Mouse (Mus musculus): ENCODE results near the gene Gm37240. TPM values are rescaled to one million over a fixed set of nuclear protein-coding genes. Genes with fewer than 3 reads are reported as not detected.
"Not testable (repeated sequence)": the region's sequence is repeated elsewhere in the genome, so short reads cannot be mapped to it uniquely, and the experiment has no call there.

Gm37240 gene
- polyA plus RNA-seq, 1 experiment from 2014 or later = 18.1 TPM

GRCm38 (mm10) chr3:84558301-84558700, 1329.0 kb downstream of the Gm37240 start:
- no peaks in the 10 kb centered on the region for H3K27me3 ChIP-seq (ENCODE audit: control insufficient read depth, insufficient read depth, low read length)
- H3K4me1 ChIP-seq (replicated peaks; ENCODE audit: control insufficient read depth, insufficient read depth) = no peaks in the 10 kb centered on the region
- TF ChIP-seq CTCF (IDR thresholded peaks at IDR 0.05; ENCODE audit: low read depth) (no peak), EP300 (optimal IDR thresholded peaks at IDR 0.05) (no peak)
- 0 out of 2 replicates have a peak overlapping the region, but pooled peaks have one; percentile 4 for H3K27ac ChIP-seq (replicated peaks)
- H3K9ac ChIP-seq (ENCODE audit: low read length) = no peak overlapping the region
- H3K4me2 ChIP-seq (replicated peaks; ENCODE audit: low read depth) = no peak overlapping the region
- no peak overlapping the region for H3K4me3 ChIP-seq (ENCODE audit: low read depth, low read length)
- no peaks in the 10 kb centered on the region for H3K9me3 ChIP-seq (ENCODE audit: control insufficient read depth, low read length)
- no peak for DNase-seq (ENCODE audit: low spot score)
- H3K36me3 ChIP-seq (ENCODE audit: control insufficient read depth, insufficient read depth, low read length) = no peaks in the 10 kb centered on the region
- 92% methylated on average over 3 of the region's 3 CpGs for WGBS
- ATAC-seq (ENCODE audit: low FRiP score, low TSS enrichment) = no peak

- H3K4me1 ChIP-seq (replicated peaks; ENCODE audit: control insufficient read depth, insufficient read depth) = no peaks in the 10 kb centered on the region
- no peak for DNase-seq (ENCODE audit: low spot score)
- H3K9ac ChIP-seq (ENCODE audit: low read length) = no peak overlapping the region
- 65% methylated on average over 3 of the region's 3 CpGs for WGBS
- no peaks in the 10 kb centered on the region for H3K27me3 ChIP-seq (ENCODE audit: control insufficient read depth, insufficient read depth, low read length)
- no peak overlapping the region for H3K4me2 ChIP-seq (replicated peaks; ENCODE audit: low read depth)
- H3K9me3 ChIP-seq (ENCODE audit: control insufficient read depth, low read length) = no peaks in the 10 kb centered on the region
- H3K36me3 ChIP-seq (ENCODE audit: control insufficient read depth, insufficient read depth, low read length) = no peaks in the 10 kb centered on the region
- TF ChIP-seq EP300 (optimal IDR thresholded peaks at IDR 0.05) (no peak), CTCF (IDR thresholded peaks at IDR 0.05; ENCODE audit: low read depth) (no peak)
- no peak overlapping the region for H3K4me3 ChIP-seq (ENCODE audit: low read depth, low read length)
- no peak for ATAC-seq (ENCODE audit: low FRiP score, low TSS enrichment)
- no peak overlapping the region for H3K27ac ChIP-seq (replicated peaks)
These were observed 1331.5 kb downstream of the Gm37240 start for GRCm38 (mm10) chr3:84555780-84556179.

DNA sequence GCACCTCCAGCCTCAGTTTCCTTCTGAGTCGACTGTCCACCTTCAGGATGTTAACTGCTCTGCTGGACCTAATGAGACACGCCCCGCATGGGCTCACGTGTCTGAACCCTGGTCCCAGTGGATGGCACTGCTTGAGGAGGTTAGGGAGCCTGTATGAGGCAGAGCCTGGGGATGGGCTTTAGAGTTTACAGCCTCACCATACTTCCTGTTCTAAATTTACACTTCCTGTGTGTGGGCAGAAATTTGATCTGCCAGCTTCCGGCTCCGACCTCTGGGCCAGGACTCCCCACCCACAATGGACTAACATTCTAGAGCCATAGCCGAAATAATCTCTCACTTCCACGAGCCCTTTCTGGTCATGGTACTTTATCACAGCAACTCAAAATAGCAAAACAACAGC, 1340.1 kb downstream of the Gm37240 start:
- Histone ChIP-seq H3K9ac (ENCODE audit: low read length) (no peak overlapping the region), H3K4me1 (replicated peaks; ENCODE audit: control insufficient read depth, insufficient read depth) (no peaks in the 10 kb centered on the region), H3K4me2 (replicated peaks; ENCODE audit: low read depth) (no peak overlapping the region), H3K27ac (replicated peaks) (no peak overlapping the region), H3K9me3 (ENCODE audit: control insufficient read depth, low read length) (no peaks in the 10 kb centered on the region), H3K27me3 (ENCODE audit: control insufficient read depth, insufficient read depth, low read length) (no peaks in the 10 kb centered on the region), H3K4me3 (ENCODE audit: low read depth, low read length) (no peak overlapping the region), H3K36me3 (ENCODE audit: control insufficient read depth, insufficient read depth, low read length) (no peaks in the 10 kb centered on the region)
- DNase-seq (ENCODE audit: low spot score) (no peak), ATAC-seq (ENCODE audit: low FRiP score, low TSS enrichment) (no peak)
- 74% methylated on average over 8 of the region's 8 CpGs for WGBS
- TF ChIP-seq EP300 (optimal IDR thresholded peaks at IDR 0.05) (no peak), CTCF (IDR thresholded peaks at IDR 0.05; ENCODE audit: low read depth) (no peak)

DNA sequence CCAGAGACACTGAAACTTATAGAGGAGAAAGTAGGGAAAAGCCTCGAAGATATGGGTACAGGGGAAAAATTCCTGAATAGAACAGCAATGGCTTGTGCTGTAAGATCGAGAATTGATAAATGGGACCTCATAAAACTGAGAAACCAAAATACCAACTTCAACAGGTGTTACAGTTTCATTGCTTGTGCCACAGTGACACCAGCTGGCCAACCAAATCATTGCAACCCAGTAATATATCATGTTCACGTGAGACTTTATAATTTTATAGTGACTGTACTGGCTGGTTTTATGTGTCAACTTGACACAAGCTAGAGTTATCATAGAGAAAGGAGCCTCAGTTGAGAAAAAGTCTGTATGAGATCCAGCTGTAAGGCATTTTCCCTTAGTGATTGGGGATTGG, 1344.9 kb downstream of the Gm37240 start:
- H3K9me3 ChIP-seq (ENCODE audit: control insufficient read depth, low read length); H3K4me2 ChIP-seq (replicated peaks; ENCODE audit: low read depth); ATAC-seq (ENCODE audit: low FRiP score, low TSS enrichment); H3K4me3 ChIP-seq (ENCODE audit: low read depth, low read length); H3K9ac ChIP-seq (ENCODE audit: low read length); H3K27ac ChIP-seq (replicated peaks); H3K36me3 ChIP-seq (ENCODE audit: control insufficient read depth, insufficient read depth, low read length); H3K27me3 ChIP-seq (ENCODE audit: control insufficient read depth, insufficient read depth, low read length); H3K4me1 ChIP-seq (replicated peaks; ENCODE audit: control insufficient read depth, insufficient read depth): not testable (repeated sequence)
- WGBS = 3% methylated on average over 3 of the region's 3 CpGs
- TF ChIP-seq CTCF (IDR thresholded peaks at IDR 0.05; ENCODE audit: low read depth) = peak; percentile 81
- DNase-seq (ENCODE audit: low spot score) = peak; percentile 62

DNA sequence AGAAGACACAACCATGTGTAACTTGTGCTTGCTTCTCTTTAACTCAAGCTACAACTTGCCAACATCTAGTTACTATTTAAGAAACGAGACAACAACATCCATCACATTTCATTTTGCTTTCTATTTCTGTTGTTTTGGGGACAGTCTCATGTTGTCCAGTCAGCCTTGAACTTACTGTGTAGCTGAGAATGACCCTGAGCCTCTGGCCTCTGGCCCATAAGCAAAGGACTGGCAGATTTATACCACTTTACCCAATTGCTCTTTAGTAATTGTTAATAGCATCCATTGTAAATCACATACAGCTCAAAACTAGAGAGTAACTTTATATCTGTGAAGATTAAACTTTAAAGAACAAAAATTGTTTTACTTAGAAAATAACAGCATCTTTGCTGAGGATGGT, 1345.4 kb downstream of the Gm37240 start:
- Histone ChIP-seq H3K4me1 (replicated peaks; ENCODE audit: control insufficient read depth, insufficient read depth) (no peaks in the 10 kb centered on the region), H3K36me3 (ENCODE audit: control insufficient read depth, insufficient read depth, low read length) (no peaks in the 10 kb centered on the region), H3K4me3 (ENCODE audit: low read depth, low read length) (no peak overlapping the region), H3K27ac (replicated peaks) (no peak overlapping the region), H3K4me2 (replicated peaks; ENCODE audit: low read depth) (no peak overlapping the region), H3K9me3 (ENCODE audit: control insufficient read depth, low read length) (no peaks in the 10 kb centered on the region), H3K27me3 (ENCODE audit: control insufficient read depth, insufficient read depth, low read length) (no peaks in the 10 kb centered on the region), H3K9ac (ENCODE audit: low read length) (no peak overlapping the region)
- DNase-seq (ENCODE audit: low spot score) = no peak
- TF ChIP-seq CTCF (IDR thresholded peaks at IDR 0.05; ENCODE audit: low read depth) = no peak
- no peak for TF ChIP-seq EP300 (optimal IDR thresholded peaks at IDR 0.05)
- ATAC-seq (ENCODE audit: low FRiP score, low TSS enrichment) = no peak
- WGBS = 82% methylated on average over 1 of the region's 1 CpGs

- DNase-seq (ENCODE audit: low spot score) = no peak
- no peak overlapping the region for H3K27ac ChIP-seq (replicated peaks)
- no peaks in the 10 kb centered on the region for H3K9me3 ChIP-seq (ENCODE audit: control insufficient read depth, low read length)
- no peaks in the 10 kb centered on the region for H3K36me3 ChIP-seq (ENCODE audit: control insufficient read depth, insufficient read depth, low read length)
- H3K4me2 ChIP-seq (replicated peaks; ENCODE audit: low read depth) = no peak overlapping the region
- no peaks in the 10 kb centered on the region for H3K27me3 ChIP-seq (ENCODE audit: control insufficient read depth, insufficient read depth, low read length)
- no peak for ATAC-seq (ENCODE audit: low FRiP score, low TSS enrichment)
- TF ChIP-seq CTCF (IDR thresholded peaks at IDR 0.05; ENCODE audit: low read depth) (no peak), EP300 (optimal IDR thresholded peaks at IDR 0.05) (no peak)
- no peak overlapping the region for H3K4me3 ChIP-seq (ENCODE audit: low read depth, low read length)
- H3K9ac ChIP-seq (ENCODE audit: low read length) = no peak overlapping the region
- H3K4me1 ChIP-seq (replicated peaks; ENCODE audit: control insufficient read depth, insufficient read depth) = no peaks in the 10 kb centered on the region
These were observed 1346.7 kb downstream of the Gm37240 start for GRCm38 (mm10) chr3:84540640-84541039.
